ENCODE assay signal across 16 mouse cellular contexts in the genomic region with DNA sequence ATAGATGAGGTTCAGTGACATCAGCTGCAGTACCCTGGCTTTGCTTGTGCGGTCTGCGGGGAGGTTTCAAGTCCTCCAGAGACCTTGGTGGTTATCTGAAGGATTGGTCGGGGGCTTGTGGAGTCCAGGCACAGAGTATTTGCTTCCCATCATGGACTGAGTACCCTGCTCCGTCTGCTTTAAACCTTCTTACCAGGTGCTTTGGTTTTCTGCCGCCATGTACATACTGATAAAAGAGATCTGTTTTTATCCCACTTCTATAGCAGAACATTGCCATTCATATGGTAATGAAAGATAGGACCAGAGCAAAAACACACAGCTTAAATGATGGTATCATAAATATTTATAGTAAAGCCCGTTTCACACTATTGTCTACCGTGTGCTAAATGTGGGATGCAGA.
DNase-seq lines count a peak whose midpoint lies in the region; ATAC-seq lines count a peak whose summit lies in the region.
"Had no signal": no experiment of that assay in that cellular context is flagged by ENCODE, and none has a peak within 500 bp of the region (broad histone marks: within the 10 kb centered on the region; RNA-seq: fewer than 3 reads in every experiment).

No protein-coding gene starts in this region.

- ATAC-seq in forebrain, embryonic 14.5 days: peak; percentile 60
- ATAC-seq in hindbrain, embryonic 11.5 days (ENCODE audit: low FRiP score): peak; percentile 56; the same call in 1 of the 2 replicates
- peak; percentile 76 for ATAC-seq in midbrain, embryonic 11.5 days (ENCODE audit: low FRiP score)
- ATAC-seq in neural tube, embryonic 14.5 days (ENCODE audit: low read depth): peak; percentile 54; the same call in 1 of the 2 replicates
- no peak for ATAC-seq in liver, embryonic 11.5 days (replicated peaks; ENCODE audit: low FRiP score)

- WGBS in forebrain, embryonic 14.5 days: 14% methylated on average over 7 of the region's 7 CpGs
- WGBS in hindbrain, embryonic 11.5 days: 45% methylated on average over 7 of the region's 7 CpGs
- 39% methylated on average over 7 of the region's 7 CpGs for WGBS in midbrain, embryonic 11.5 days
- 15% methylated on average over 7 of the region's 7 CpGs for WGBS in neural tube, embryonic 14.5 days
- 67% methylated on average over 7 of the region's 7 CpGs for WGBS in liver, embryonic 11.5 days

- H3K9me3 ChIP-seq in forebrain, embryonic 14.5 days (replicated peaks; ENCODE audit: control insufficient read depth, low read length): no peaks in the 10 kb centered on the region
- H3K9me3 ChIP-seq in hindbrain, embryonic 11.5 days (ENCODE audit: control insufficient read depth, low read length): no peaks in the 10 kb centered on the region
- no peaks in the 10 kb centered on the region for H3K9me3 ChIP-seq in midbrain, embryonic 11.5 days (ENCODE audit: control insufficient read depth, low read length)
- no peaks in the 10 kb centered on the region for H3K9me3 ChIP-seq in neural tube, embryonic 14.5 days (ENCODE audit: control insufficient read depth, low read length)
- H3K9me3 ChIP-seq in liver, embryonic 11.5 days (ENCODE audit: control insufficient read depth, low read length): no peaks in the 10 kb centered on the region
- H3K9me3 ChIP-seq: embryonic facial prominence, embryonic 10.5 days had no signal

- peak overlapping the region; percentile 83 for H3K27ac ChIP-seq in forebrain, embryonic 14.5 days (ENCODE audit: low read depth, low read length)
- H3K27ac ChIP-seq in hindbrain, embryonic 11.5 days (ENCODE audit: low read depth, low read length): 0 out of 2 replicates have a peak overlapping the region, but pooled peaks have one; percentile 7
- no peak overlapping the region for H3K27ac ChIP-seq in midbrain, embryonic 11.5 days (ENCODE audit: low read depth, low read length)
- H3K27ac ChIP-seq in neural tube, embryonic 14.5 days (ENCODE audit: low read depth, low read length): peak overlapping the region; percentile 70
- H3K27ac ChIP-seq in liver, embryonic 11.5 days (ENCODE audit: low read depth, low read length): no peak overlapping the region
- H3K27ac ChIP-seq: embryonic facial prominence, embryonic 10.5 days; macrophage had no signal

- H3K4me2 ChIP-seq in forebrain, embryonic 14.5 days (ENCODE audit: low read length): no peak overlapping the region
- no peak overlapping the region for H3K4me2 ChIP-seq in hindbrain, embryonic 11.5 days (replicated peaks; ENCODE audit: low read depth, low read length)
- no peak overlapping the region for H3K4me2 ChIP-seq in midbrain, embryonic 11.5 days
- H3K4me2 ChIP-seq in neural tube, embryonic 14.5 days (ENCODE audit: low read depth, low read length): no peak overlapping the region
- H3K4me2 ChIP-seq in liver, embryonic 11.5 days: no peak overlapping the region

- no peaks in the 10 kb centered on the region for H3K27me3 ChIP-seq in forebrain, embryonic 14.5 days (replicated peaks; ENCODE audit: control insufficient read depth, insufficient read depth, low read length)
- no peaks in the 10 kb centered on the region for H3K27me3 ChIP-seq in hindbrain, embryonic 11.5 days (ENCODE audit: control insufficient read depth, insufficient read depth, low read length)
- no peaks in the 10 kb centered on the region for H3K27me3 ChIP-seq in midbrain, embryonic 11.5 days (ENCODE audit: control insufficient read depth, insufficient read depth, low read length)
- H3K27me3 ChIP-seq in neural tube, embryonic 14.5 days (ENCODE audit: control insufficient read depth, insufficient read depth, low read length): no peaks in the 10 kb centered on the region
- H3K27me3 ChIP-seq in liver, embryonic 11.5 days (replicated peaks; ENCODE audit: control insufficient read depth, insufficient read depth, low read length): no peaks in the 10 kb centered on the region

- H3K4me1 ChIP-seq in forebrain, embryonic 14.5 days (ENCODE audit: control insufficient read depth, insufficient read depth, low read length): peaks cover 4% of the 10 kb centered on the region
- no peaks in the 10 kb centered on the region for H3K4me1 ChIP-seq in hindbrain, embryonic 11.5 days (replicated peaks; ENCODE audit: control insufficient read depth, insufficient read depth, low read length)
- no peaks in the 10 kb centered on the region for H3K4me1 ChIP-seq in midbrain, embryonic 11.5 days (ENCODE audit: control insufficient read depth, insufficient read depth, low read length)
- peaks cover 8% of the 10 kb centered on the region; the same call in 1 of the 2 replicates for H3K4me1 ChIP-seq in neural tube, embryonic 14.5 days (ENCODE audit: control insufficient read depth, insufficient read depth, low read length)
- no peaks in the 10 kb centered on the region for H3K4me1 ChIP-seq in liver, embryonic 11.5 days (replicated peaks; ENCODE audit: control insufficient read depth, insufficient read depth, low read length)

- DNase-seq in forebrain, embryonic 14.5 days (ENCODE audit: low spot score): peak; percentile 61
- no peak for DNase-seq in hindbrain, embryonic 11.5 days (ENCODE audit: low spot score)
- no peak for DNase-seq in midbrain, embryonic 11.5 days (ENCODE audit: low spot score, missing footprints)
- no peak for DNase-seq in kidney, postnatal 4 days
- DNase-seq in liver, embryonic 11.5 days (ENCODE audit: low spot score): no peak
- no peak for DNase-seq in adrenal gland, postnatal 14 days
- DNase-seq: adrenal gland, postnatal 25 days; cerebellum, postnatal 14 days; heart, adult 18-20 months; liver; lung, adult 2 months; thymus, adult 18-20 months had no signal

- H3K9ac ChIP-seq in forebrain, embryonic 14.5 days (ENCODE audit: low read length): no peak overlapping the region
- H3K9ac ChIP-seq in hindbrain, embryonic 11.5 days (ENCODE audit: low read depth, low read length): no peak overlapping the region
- no peak overlapping the region for H3K9ac ChIP-seq in midbrain, embryonic 11.5 days (ENCODE audit: low read length)
- no peak overlapping the region for H3K9ac ChIP-seq in neural tube, embryonic 14.5 days (replicated peaks; ENCODE audit: low read depth, low read length)
- H3K9ac ChIP-seq in liver, embryonic 11.5 days (ENCODE audit: low read depth, low read length): no peak overlapping the region

- no peak overlapping the region for H3K4me3 ChIP-seq in forebrain, embryonic 14.5 days (ENCODE audit: low read depth, low read length)
- H3K4me3 ChIP-seq in hindbrain, embryonic 11.5 days (ENCODE audit: low read depth, low read length): no peak overlapping the region
- H3K4me3 ChIP-seq in midbrain, embryonic 11.5 days (ENCODE audit: low read depth, low read length): no peak overlapping the region
- no peak overlapping the region for H3K4me3 ChIP-seq in neural tube, embryonic 14.5 days (ENCODE audit: low read depth, low read length)
- no peak overlapping the region for H3K4me3 ChIP-seq in liver, embryonic 11.5 days (ENCODE audit: low read depth, low read length)
- H3K4me3 ChIP-seq: embryonic facial prominence, embryonic 10.5 days; erythroblast, embryonic 14.5 days had no signal

- H3K36me3 ChIP-seq in forebrain, embryonic 14.5 days (ENCODE audit: control insufficient read depth, insufficient read depth, low read length): no peaks in the 10 kb centered on the region
- H3K36me3 ChIP-seq in hindbrain, embryonic 11.5 days (ENCODE audit: control insufficient read depth, insufficient read depth, low read length): no peaks in the 10 kb centered on the region
- no peaks in the 10 kb centered on the region for H3K36me3 ChIP-seq in midbrain, embryonic 11.5 days (ENCODE audit: control insufficient read depth, insufficient read depth, low read length)
- H3K36me3 ChIP-seq in neural tube, embryonic 14.5 days (ENCODE audit: control insufficient read depth, insufficient read depth, low read length): no peaks in the 10 kb centered on the region
- H3K36me3 ChIP-seq in liver, embryonic 11.5 days (ENCODE audit: control insufficient read depth, insufficient read depth, low read length): no peaks in the 10 kb centered on the region
- H3K36me3 ChIP-seq: embryonic facial prominence, embryonic 10.5 days had no signal

Comparison
In these comparisons a context has a peak if more than half of its experiments do, and no peak if none do; other contexts are left out.
1. H3K27ac ChIP-seq: peak in forebrain, embryonic 14.5 days (single experiment), hindbrain, embryonic 11.5 days (single experiment) and neural tube, embryonic 14.5 days (single experiment); none in midbrain, embryonic 11.5 days (single experiment) and liver, embryonic 11.5 days (single experiment).